Mouse (Mus musculus) MEL-GATA-1-ER (cell line): ENCODE results near the gene Plekha7.

Source experiments
- DNase-seq: peaks from one replicate; pipeline ENCODE4 v3.0.0-alpha.2; 2012; ENCODE audit warnings: low read depth; ENCODE audit errors: extremely low read depth

The Plekha7 gene

DNA sequence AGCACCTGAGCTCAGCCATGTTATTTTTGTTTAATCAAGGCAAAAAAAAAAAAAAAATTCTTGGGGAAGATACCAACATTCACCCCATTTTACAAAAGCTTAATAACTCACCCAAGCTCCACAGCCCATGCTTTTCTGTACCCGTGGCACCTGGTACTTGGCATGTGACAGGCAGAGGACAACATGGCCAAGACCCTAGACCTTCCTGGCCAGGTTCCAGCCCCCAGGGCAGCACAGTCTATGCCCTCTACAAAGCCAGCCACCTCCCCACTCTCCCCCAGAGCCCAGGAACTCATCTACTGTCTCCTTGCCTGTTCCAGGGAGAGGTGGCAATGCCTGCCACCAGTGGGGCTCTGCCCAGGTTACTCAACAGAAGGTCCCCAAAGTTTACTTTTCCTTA is 17.6 kb downstream of the Plekha7 start:
- DNase-seq: no peak

DNA sequence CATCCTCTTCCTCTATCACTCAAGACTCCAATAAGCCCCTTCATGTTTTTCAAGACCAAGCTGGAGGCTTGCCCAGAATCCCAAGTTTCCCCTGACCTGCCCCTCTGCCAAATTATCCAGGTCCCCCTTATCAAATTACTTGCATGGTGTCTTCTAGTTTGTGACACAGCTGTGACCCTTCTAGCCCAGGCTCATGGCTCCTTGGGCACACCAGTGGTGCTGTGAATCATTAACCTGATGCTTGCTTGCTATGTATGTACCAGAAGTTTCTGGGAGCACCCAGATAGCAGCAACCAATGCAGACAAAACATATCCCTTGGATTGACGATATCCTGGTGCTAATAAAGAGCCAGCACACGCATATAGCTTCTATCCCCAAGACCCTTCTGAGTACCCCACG is 19.2 kb downstream of the Plekha7 start:
- DNase-seq: no peak

DNA sequence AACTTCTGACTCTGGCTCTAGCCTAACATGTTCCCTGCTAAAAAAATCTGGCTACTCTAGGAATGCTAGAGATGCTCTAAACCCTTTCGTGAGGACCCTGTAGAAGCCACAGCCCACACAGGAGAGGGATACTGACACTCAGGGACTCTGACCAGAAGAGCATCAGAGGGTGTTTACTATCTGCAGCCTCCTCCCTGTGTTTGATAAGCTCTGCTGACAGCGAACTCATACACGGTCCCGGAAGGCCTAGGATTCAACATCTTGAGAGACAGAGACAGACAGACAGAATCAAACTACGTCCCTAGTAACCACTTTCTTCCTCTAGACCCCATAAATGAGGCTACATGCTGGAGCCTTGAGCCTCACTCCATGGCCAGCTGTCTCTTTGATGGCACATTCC is 20.2 kb downstream of the Plekha7 start:
- no peak for DNase-seq

- no peak for DNase-seq
Observed at GRCm38 (mm10) chr7:116286611-116287355, 21.4 kb downstream of the Plekha7 start.

DNA sequence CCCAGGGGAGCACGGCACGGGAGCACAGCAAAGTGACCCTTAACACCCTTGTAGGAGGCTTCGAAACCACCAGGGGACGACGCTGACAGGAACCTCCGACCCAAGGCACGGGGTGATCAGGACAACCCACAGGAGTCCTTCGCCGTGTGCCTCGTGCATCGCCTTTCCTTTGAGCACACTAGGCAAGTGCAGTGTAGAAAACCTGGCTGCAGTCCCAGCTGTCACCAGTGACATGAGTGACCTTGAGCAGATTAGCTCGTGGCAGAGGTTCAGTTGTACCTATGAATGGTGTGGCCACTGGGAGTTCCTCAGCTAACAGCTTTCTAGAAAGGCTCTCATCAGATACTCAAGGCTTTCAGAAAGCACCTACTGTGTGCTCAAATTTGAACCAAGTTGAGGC is 22.0 kb downstream of the Plekha7 start:
- DNase-seq: no peak

DNA sequence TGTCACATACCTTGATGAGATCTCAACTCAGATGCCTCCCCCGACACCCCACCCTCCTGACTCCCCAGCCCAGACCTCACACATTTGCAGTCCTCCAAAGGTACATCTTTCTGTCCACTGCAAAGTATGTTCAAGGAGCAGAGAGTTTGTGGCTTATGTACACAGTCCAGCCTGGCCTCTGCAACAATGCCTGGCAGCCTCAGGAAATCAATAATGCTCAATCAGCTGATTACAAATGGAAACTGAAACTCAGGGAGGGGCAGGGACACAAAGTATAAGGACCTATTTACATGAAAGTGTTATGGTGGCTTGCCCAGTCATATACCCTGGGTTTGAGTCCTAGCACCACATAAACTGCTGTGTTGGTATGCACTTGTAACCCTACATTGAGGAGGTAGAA is 23.0 kb downstream of the Plekha7 start:
- DNase-seq: no peak

GRCm38 (mm10) chr7:116282755-116283154 is 25.4 kb downstream of the Plekha7 start:
- no peak for DNase-seq

GRCm38 (mm10) chr7:116280126-116280525 is 28.1 kb downstream of the Plekha7 start:
- DNase-seq: no peak

DNA sequence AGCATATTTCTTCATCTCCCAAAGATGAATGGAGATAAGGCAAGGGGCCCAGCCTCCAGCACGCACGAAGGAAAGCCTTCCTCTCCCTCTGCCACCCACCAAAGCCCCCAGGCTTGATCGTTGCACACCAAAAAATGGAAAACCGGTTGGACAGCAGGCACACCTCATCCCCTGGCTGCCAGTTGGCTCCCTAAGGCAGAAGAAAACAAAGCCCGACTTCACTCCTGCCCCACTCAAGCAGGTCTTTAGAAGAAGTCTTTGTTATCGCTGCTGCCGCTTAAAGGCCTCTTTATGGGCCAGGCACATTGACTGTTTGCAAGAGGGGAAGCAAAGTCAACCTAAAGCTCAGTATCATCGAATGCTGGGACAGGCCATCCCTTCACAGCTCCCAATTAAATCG is 29.9 kb downstream of the Plekha7 start:
- DNase-seq: no peak

DNA sequence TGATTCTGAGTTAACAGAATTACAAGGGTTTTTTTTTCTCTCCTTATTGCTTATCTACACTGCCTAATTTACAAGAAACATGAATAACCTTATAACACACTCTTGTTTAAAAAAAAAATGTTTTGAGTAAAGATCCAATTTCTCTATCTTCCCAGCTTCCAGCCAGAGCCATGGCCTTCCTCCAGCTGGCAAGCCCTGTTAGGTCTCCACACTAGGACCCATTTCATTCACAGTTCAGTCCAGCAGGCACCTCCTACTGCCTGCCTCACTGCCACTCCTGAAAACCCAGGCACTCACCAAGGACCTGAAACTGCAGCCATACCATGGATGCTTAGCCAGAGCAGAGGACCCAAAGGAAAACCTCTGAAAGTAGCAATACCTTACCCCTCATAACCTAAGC is 31.9 kb downstream of the Plekha7 start:
- no peak for DNase-seq

- no peak for DNase-seq
Observed at GRCm38 (mm10) chr7:116273111-116273510, 35.1 kb downstream of the Plekha7 start.

- no peak for DNase-seq
Observed at GRCm38 (mm10) chr7:116269501-116269995, 38.6 kb downstream of the Plekha7 start.

GRCm38 (mm10) chr7:116268113-116268926 is 39.9 kb downstream of the Plekha7 start:
- no peak for DNase-seq

DNA sequence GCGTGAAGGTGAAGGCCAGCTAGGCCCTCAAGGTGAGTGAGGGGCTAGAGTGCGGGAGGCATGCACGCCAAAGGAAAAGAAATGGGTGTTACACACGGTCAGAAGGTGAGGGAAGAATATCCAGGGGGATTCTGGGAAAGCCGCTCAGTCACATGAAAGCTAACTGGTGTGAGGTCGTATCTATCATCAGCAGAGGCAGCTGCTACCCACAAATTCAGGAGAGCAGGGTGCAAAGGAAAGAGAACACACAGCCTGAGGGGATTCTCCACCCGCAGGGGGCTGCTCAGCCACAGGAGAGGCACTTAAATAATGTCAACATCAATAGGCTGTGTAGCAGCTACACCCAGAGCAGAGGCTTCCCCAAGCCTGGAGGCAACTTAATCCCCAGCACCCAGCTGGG is 44.9 kb downstream of the Plekha7 start:
- no peak for DNase-seq

- DNase-seq: no peak
Observed at GRCm38 (mm10) chr7:116262508-116262907, 45.7 kb downstream of the Plekha7 start.

DNA sequence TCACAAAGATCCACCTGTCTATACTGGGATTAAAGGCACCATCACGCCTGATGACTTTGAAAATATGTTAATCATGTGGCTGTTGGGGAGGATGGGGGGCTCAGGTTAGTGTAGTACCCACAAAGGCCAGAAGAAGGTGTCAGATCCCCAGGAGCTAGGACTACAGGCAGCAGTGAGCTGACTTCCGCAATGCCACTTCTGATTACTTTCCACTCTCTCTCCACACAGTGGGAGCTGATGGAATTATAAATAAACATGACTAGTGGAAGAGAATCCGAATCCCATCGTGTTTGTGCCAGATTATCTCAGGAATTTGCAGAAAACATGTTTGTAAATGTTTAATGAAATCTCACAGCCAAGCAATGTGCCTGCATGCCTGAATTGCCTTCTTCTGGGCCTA is 46.1 kb downstream of the Plekha7 start:
- DNase-seq: no peak

- no peak for DNase-seq
Observed at GRCm38 (mm10) chr7:116260826-116261615, 47.2 kb downstream of the Plekha7 start.

DNA sequence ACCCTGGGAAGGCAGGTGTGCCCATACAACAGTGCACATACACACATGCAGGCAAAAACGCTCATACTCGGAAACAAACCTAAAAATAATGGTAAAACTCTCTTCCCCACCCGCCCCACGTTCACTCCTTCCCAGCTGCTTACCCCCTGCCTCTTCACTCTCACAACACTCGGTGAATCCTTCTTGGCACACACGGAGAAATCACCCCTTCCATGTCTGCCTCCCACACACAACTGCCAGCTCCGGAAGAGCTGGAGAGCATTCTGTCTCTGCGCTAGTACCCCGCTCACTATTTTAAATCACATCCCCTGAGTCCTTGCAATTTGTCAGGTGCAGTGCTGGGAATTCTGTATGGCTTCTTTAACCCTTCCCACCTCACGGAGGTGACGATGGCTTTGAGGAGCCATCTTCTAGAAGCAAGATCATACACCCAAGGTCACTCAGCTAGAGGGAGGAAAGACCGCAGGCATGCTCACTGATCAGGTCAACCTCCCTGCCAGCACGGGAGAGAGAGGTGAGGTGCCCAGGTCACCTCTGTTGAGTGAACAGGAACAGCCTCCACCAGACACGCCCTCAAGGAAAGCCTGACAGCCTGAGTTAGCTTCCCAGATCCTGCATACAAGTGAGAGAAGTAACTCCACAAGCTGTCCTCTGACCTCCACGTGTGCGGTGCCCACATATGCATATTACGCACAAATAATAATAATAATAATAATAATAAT is 49.6 kb downstream of the Plekha7 start:
- no peak for DNase-seq

DNA sequence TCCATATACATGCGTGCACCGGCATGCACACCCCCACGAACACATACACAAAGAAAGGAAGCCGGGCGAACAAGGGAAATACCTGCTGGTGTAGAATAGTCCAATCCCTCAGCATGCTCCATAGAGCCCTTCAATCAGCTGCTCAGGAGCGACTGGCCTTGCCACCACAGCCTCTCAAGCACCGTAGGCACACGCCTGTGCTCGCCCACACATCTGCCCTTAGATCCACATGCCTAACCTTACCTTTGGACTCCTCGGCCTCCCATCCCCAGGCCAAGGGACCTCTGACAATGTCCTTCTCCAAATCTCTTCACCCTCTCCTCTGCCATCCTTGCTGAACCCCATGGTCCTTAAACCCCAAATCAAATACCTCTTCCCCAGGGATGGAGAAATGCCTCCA is 50.2 kb downstream of the Plekha7 start:
- DNase-seq: no peak

DNA sequence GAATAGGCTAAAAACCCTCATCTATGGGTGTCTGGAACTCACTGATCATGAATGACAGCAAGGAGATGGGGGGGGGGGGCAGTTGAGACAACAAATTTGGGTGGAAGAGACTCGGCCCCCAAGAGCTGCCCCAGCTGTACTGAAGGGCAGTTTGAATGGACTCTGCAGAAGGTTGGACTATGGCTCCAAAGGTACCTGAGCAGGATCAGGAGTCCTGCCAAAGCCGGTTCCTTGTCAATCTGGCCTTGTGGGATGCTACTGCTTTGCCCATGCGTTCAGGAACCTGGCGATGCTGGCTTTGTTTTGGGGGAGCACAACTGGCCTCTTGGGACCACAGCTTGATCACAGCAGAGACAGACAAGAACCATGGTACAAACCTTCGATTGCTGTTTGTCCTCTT is 52.5 kb downstream of the Plekha7 start:
- DNase-seq: no peak

GRCm38 (mm10) chr7:116254660-116255059 is 53.5 kb downstream of the Plekha7 start:
- DNase-seq: no peak
